Mouse (Mus musculus) C2C12 (cell line): Measurements from ENCODE around the gene Jmjd4.

Source experiments
- MAX ChIP-seq: IDR thresholded peaks from one replicate; pipeline ENCODE4 v1.6.1; 2011; ENCODE audit warnings: mild to moderate bottlenecking, control low read depth
- MYOD1 ChIP-seq: IDR thresholded peaks from one replicate; pipeline ENCODE4 v1.6.1; 2011; ENCODE audit warnings: low read depth; ENCODE audit not compliant: control insufficient read depth, insufficient read length

GRCm38 (mm10) chr11:59505351-59505838 lies 55.5 kb downstream of the Jmjd4 start:
- TF ChIP-seq MAX (no peak), MYOD1 (no peak)
